Mouse (Mus musculus) hindbrain, embryonic 11.5 days (tissue): ENCODE measurements at regions not wholly inside any gene's neighbourhood (a gene's known extent, or its start where the extent isn't known, plus 50 kb on each side); places are given as distances from the start of the nearest gene placed in this dataset.

Experiments used
- ATAC-seq: fragments of 200-750 bp; cut with Nextera tagmentation; 2 replicates; pipeline ENCODE4 v1.8.0; 2017; ENCODE audit warnings: mild to moderate bottlenecking, moderate TSS enrichment, moderate library complexity; ENCODE audit not compliant: low FRiP score
- DNase-seq: peaks from one replicate; pipeline ENCODE4 v3.0.0-alpha.2; 2015; ENCODE audit warnings: low spot score
- H3K27ac ChIP-seq: fragments of 300-500 bp; sonication (generic); 2 replicates; pipeline ENCODE4 v1.5.1; 2014; ENCODE audit warnings: mild to moderate bottlenecking, low read depth, low read length
- H3K27me3 ChIP-seq: fragments of 300-500 bp; sonication (generic); 2 replicates; pipeline ENCODE4 v1.6.1; 2014; ENCODE audit warnings: mild to moderate bottlenecking, low read length, moderate library complexity, mixed read lengths; ENCODE audit not compliant: control insufficient read depth, insufficient read depth
- H3K36me3 ChIP-seq: fragments of 300-500 bp; sonication (generic); 2 replicates; pipeline ENCODE4 v1.6.1; 2014; ENCODE audit warnings: mild to moderate bottlenecking, low read length, moderate library complexity, mixed read lengths; ENCODE audit not compliant: control insufficient read depth, insufficient read depth
- H3K4me1 ChIP-seq: fragments of 300-500 bp; sonication (generic); replicated peaks from 2 replicates; pipeline ENCODE4 v1.6.1; 2014; ENCODE audit warnings: low read length, mixed read lengths; ENCODE audit not compliant: control insufficient read depth, insufficient read depth
- H3K4me2 ChIP-seq: fragments of 300-500 bp; sonication (generic); replicated peaks from 2 replicates; pipeline ENCODE4 v1.6.1; 2014; ENCODE audit warnings: mild to moderate bottlenecking, low read depth, low read length
- H3K4me3 ChIP-seq: fragments of 300-500 bp; sonication (generic); 2 replicates; pipeline ENCODE4 v1.5.1; 2014; ENCODE audit warnings: low read depth, low read length
- H3K9ac ChIP-seq: fragments of 300-500 bp; sonication (generic); 2 replicates; pipeline ENCODE4 v1.6.1; 2014; ENCODE audit warnings: low read depth, low read length
- H3K9me3 ChIP-seq: fragments of 300-500 bp; sonication (generic); 2 replicates; pipeline ENCODE4 v1.6.1; 2016; ENCODE audit warnings: low read length; ENCODE audit not compliant: control insufficient read depth
- WGBS: fragments of 180-500 bp; shearing (Covaris S2); extraction: QIAGEN DNeasy Blood & Tissue Kit; methylation state at CpG from one replicate; pipeline ENCODE4 v1.1.7; 2014; 5-methylcytosine and 5-hydroxymethylcytosine counted together

DNA sequence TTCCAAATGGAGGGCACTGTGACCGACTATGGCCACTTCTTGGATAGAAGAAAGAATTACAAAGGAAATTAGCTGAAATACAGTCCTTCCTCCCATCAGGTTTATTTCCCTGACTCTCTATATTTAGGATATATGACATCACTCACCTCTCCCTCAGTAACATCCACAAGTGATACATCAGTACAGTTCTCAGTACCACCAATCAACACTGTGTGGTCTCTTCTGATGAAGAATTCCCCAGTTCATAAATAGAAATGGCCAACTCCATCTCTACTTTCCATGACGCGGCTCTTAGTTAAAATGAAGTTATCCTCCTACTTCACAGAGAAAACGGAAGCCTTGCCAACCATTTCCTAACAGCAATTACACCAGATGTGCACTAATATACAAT lies 208.3 kb upstream of the Dio2 start:
- no peak overlapping the region for H3K27ac ChIP-seq
- H3K9ac ChIP-seq = no peak overlapping the region
- ATAC-seq (no peak), DNase-seq (no peak)
- H3K4me1 ChIP-seq = no peaks in the 10 kb centered on the region
- 90% methylated on average over 4 of the region's 4 CpGs for WGBS
- H3K4me3 ChIP-seq = no peak overlapping the region
- no peaks in the 10 kb centered on the region for H3K36me3 ChIP-seq
- H3K9me3 ChIP-seq = no peaks in the 10 kb centered on the region
- no peaks in the 10 kb centered on the region for H3K27me3 ChIP-seq
- no peak overlapping the region for H3K4me2 ChIP-seq

DNA sequence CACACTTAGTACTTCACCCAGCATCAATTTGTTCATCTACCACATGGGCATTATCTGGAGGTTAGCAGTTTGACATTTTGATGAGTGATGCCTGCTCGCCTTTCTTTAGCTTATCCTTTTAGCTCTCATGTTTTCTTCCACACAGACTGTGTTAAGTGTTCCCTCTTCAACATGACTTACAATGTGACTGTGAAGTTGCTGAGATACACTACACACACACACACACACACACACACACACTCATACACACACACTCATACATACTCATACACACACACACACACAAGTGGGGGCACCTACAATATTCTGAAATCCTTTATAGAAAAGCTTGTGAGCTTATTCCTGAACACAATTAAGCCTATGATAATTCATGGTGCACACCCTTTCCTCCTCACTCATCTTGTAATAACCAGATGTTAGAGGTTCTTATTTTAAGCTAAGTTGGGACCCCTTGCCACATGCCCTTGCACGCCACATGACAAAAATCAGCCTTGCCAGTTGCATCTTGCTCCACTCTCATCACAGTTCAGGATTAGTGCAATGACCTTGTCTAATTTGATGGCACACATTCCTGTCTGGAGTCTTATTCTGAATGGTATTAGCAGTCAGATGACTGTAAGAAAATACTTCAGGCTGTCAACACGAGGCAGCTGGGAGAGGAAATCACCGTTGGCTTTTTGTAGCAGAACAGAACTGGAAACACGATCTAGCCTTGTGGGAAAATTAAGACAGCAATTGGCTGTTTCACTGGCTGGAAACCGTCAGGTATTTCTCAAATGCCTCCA lies 207.7 kb upstream of the Dio2 start:
- Histone ChIP-seq H3K4me1 (no peaks in the 10 kb centered on the region), H3K27ac (no peak overlapping the region), H3K4me3 (no peak overlapping the region), H3K27me3 (no peaks in the 10 kb centered on the region), H3K4me2 (no peak overlapping the region), H3K9ac (no peak overlapping the region), H3K9me3 (no peaks in the 10 kb centered on the region), H3K36me3 (no peaks in the 10 kb centered on the region)
- no peak for DNase-seq
- ATAC-seq = no peak
- WGBS = 69% methylated on average over 6 of the region's 6 CpGs

DNA sequence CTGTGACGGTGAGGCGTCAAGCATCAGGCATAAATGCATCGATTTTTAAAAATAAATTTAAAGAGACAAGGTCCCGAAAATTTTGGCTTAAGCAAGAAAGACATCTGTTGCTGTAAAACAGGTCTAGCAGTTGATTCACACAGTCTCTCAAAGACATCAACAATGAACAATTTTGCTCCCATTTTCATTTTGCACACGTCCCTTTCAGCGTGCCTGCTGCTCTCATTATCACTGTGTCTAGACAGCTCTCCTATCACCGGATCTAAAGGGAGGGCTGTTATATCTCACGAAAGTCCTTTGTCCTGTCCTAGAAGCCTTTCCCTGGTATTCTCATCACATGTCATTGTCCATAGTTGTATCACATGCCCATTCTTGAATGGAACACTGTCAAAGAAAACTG lies 194.4 kb upstream of the Dio2 start:
- Histone ChIP-seq H3K9me3 (no peaks in the 10 kb centered on the region), H3K36me3 (no peaks in the 10 kb centered on the region), H3K27me3 (no peaks in the 10 kb centered on the region), H3K27ac (no peak overlapping the region), H3K4me1 (no peaks in the 10 kb centered on the region), H3K9ac (no peak overlapping the region), H3K4me2 (no peak overlapping the region), H3K4me3 (no peak overlapping the region)
- ATAC-seq (no peak), DNase-seq (no peak)
- 91% methylated on average over 8 of the region's 8 CpGs for whole genome bisulfite sequencing

DNA sequence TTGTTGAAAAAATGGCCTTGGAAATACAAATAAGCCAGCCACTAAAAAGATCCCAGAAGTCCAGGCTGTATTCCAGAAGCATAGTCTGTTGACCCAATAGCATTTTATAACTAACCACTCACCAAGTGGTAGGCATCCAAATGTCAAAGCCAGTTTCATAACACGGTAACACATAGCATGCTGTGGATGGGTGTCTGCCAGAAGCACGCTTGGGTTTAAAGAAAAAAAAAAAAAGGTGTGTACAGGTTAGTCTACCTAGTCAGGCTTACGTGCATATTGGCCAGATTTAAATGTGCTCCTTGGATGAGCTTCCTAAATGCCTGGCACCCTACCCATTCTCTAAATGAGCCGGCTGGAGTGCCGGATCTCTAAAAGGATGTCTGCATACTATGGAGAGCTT lies 194.0 kb upstream of the Dio2 start:
- no peak overlapping the region for H3K4me2 ChIP-seq
- WGBS = 96% methylated on average over 5 of the region's 5 CpGs
- H3K27me3 ChIP-seq = no peaks in the 10 kb centered on the region
- no peak for DNase-seq
- H3K9ac ChIP-seq = no peak overlapping the region
- no peak overlapping the region for H3K4me3 ChIP-seq
- H3K36me3 ChIP-seq = no peaks in the 10 kb centered on the region
- ATAC-seq = no peak
- H3K4me1 ChIP-seq = no peaks in the 10 kb centered on the region
- no peak overlapping the region for H3K27ac ChIP-seq
- no peaks in the 10 kb centered on the region for H3K9me3 ChIP-seq

- DNase-seq (no peak), ATAC-seq (no peak)
- no peak overlapping the region for H3K4me3 ChIP-seq
- H3K27ac ChIP-seq = no peak overlapping the region
- no peaks in the 10 kb centered on the region for H3K9me3 ChIP-seq
- no peaks in the 10 kb centered on the region for H3K4me1 ChIP-seq
- H3K9ac ChIP-seq = no peak overlapping the region
- H3K27me3 ChIP-seq = no peaks in the 10 kb centered on the region
- H3K4me2 ChIP-seq = no peak overlapping the region
- no peaks in the 10 kb centered on the region for H3K36me3 ChIP-seq
- WGBS = 74% methylated on average over 6 of the region's 6 CpGs
These were observed 192.0 kb upstream of the Dio2 start for GRCm38 (mm10) chr12:90930091-90930715.

- H3K27me3 ChIP-seq = no peaks in the 10 kb centered on the region
- H3K4me2 ChIP-seq = no peak overlapping the region
- no peaks in the 10 kb centered on the region for H3K36me3 ChIP-seq
- no peaks in the 10 kb centered on the region for H3K9me3 ChIP-seq
- ATAC-seq (no peak), DNase-seq (no peak)
- H3K27ac ChIP-seq = no peak overlapping the region
- no peak overlapping the region for H3K9ac ChIP-seq
- 82% methylated on average over 2 of the region's 2 CpGs for WGBS
- H3K4me3 ChIP-seq = no peak overlapping the region
- H3K4me1 ChIP-seq = no peaks in the 10 kb centered on the region
These were observed 185.4 kb upstream of the Dio2 start for GRCm38 (mm10) chr12:90923603-90924002.

DNA sequence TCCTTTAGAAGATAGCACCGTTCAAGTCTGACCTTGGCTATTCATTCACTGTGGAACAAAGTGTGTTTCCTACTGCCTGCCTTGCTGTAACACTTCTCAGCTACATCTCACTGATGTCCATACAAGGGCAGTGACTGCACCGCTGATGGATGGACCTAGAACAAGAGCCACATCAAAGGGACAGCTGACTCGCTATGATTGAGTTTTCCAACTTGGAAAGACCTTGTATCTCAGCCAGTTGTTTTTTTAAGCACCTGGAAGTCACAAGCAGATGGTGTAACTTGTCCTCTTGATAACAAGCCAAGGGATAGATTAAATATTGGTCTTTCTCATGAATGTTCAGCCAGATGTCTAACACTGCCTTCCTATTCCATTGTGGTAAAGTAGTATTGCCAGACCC lies 184.9 kb upstream of the Dio2 start:
- H3K27me3 ChIP-seq = no peaks in the 10 kb centered on the region

GRCm38 (mm10) chr12:90921227-90921626 lies 183.0 kb upstream of the Dio2 start:
- DNase-seq (no peak), ATAC-seq (no peak)
- H3K27ac ChIP-seq = no peak overlapping the region
- no peak overlapping the region for H3K4me2 ChIP-seq
- no peaks in the 10 kb centered on the region for H3K27me3 ChIP-seq
- H3K9ac ChIP-seq = no peak overlapping the region
- WGBS = 90% methylated on average over 4 of the region's 4 CpGs
- H3K36me3 ChIP-seq = no peaks in the 10 kb centered on the region
- no peak overlapping the region for H3K4me3 ChIP-seq
- H3K4me1 ChIP-seq = no peaks in the 10 kb centered on the region
- H3K9me3 ChIP-seq = no peaks in the 10 kb centered on the region

More for the DNA sequence above, 184.9 kb upstream of the Dio2 start:
- no peak overlapping the region for H3K9ac ChIP-seq
- H3K36me3 ChIP-seq = no peaks in the 10 kb centered on the region
- no peak overlapping the region for H3K27ac ChIP-seq
- no peaks in the 10 kb centered on the region for H3K4me1 ChIP-seq
- ATAC-seq (no peak), DNase-seq (no peak)
- no peak overlapping the region for H3K4me2 ChIP-seq
- 77% methylated on average over 3 of the region's 3 CpGs for WGBS
- H3K9me3 ChIP-seq = no peaks in the 10 kb centered on the region
- H3K4me3 ChIP-seq = no peak overlapping the region
